Mouse (Mus musculus) bone marrow, adult 2 months (tissue): Measurements from ENCODE around the gene Adh6a. TPM values are rescaled to one million over a fixed set of nuclear protein-coding genes. Genes with fewer than 3 reads are reported as not detected.

Experiments used
- H3K27ac ChIP-seq: fragments of 200-500 bp; 2 replicates; pipeline ENCODE4 v1.5.1; 2012; ENCODE audit warnings: low read depth, mild to moderate bottlenecking, control low read depth, inconsistent platforms, low read length; ENCODE audit not compliant: control insufficient read depth, poor library complexity, insufficient read depth
- H3K4me1 ChIP-seq: fragments of 200-500 bp; 2 replicates; pipeline ENCODE4 v1.6.1; 2011; ENCODE audit warnings: low read length; ENCODE audit not compliant: control insufficient read depth, insufficient read depth
- H3K4me3 ChIP-seq: fragments of 200-500 bp; replicated peaks from 2 replicates; pipeline ENCODE3; 2011; ENCODE audit warnings: mild to moderate bottlenecking, low read depth, low read length, control low read depth; ENCODE audit not compliant: control insufficient read depth
- CTCF ChIP-seq: fragments of 200-500 bp; IDR thresholded peaks from 2 replicates; pipeline ENCODE4 v1.5.1; 2011; ENCODE audit warnings: low read length, control low read depth; ENCODE audit not compliant: control insufficient read depth, insufficient read depth
- POLR2A ChIP-seq: fragments of 200-500 bp; IDR thresholded peaks from 2 replicates; pipeline ENCODE4 v1.6.1; 2011; ENCODE audit warnings: low read depth, mild to moderate bottlenecking, control low read depth, low read length, borderline replicate concordance; ENCODE audit not compliant: control insufficient read depth
- WGBS: fragments of 180-500 bp; shearing (Covaris S2); methylation state at CpG from one replicate; pipeline ENCODE4 v1.1.7; 2018; 5-methylcytosine and 5-hydroxymethylcytosine counted together
- polyA plus RNA-seq: library from polyadenylated mRNA; stranded (reverse); fragments of >200 nt; gene quantifications from 2 replicates; pipeline ENCODE4 v1.2.4, GENCODE M21; 2011; ENCODE audit warnings: low replicate concordance; ENCODE audit not compliant: missing spikeins, insufficient read depth, insufficient read length

Adh6a gene
- polyA plus RNA-seq: not detected in 2 replicates

DNA sequence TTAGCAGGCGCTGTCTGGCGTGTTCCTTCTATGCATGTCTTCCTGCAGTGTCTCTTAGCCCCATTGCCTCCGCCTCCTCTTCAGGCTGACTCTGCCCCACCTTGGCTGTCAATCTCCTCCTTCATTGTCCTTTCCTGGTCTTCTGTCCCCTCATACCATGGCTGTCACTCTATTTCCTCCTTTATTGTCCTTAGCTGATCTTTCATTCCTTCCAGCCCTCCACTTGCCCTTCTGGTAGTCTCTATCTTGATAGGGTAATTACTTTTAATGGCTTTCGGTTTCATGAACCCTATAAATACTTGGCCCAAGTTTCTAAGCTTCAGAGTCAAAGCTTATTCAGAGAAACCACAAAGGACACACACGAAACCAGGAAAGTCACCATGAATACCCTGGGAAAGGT, at the start of gene Adh6a:
Adh6a (plus strand) TSS at position 322 of the 400 bp plus-strand sequence.
- 69% methylated on average over 5 of the region's 5 CpGs for WGBS
- Histone ChIP-seq H3K4me3 (no peak within 1 kb of the TSS), H3K4me1 (no peaks in the 10 kb centered on the region), H3K27ac (no peak within 1 kb of the TSS)
- TF ChIP-seq CTCF: no peak
- no peak for TF ChIP-seq POLR2A

DNA sequence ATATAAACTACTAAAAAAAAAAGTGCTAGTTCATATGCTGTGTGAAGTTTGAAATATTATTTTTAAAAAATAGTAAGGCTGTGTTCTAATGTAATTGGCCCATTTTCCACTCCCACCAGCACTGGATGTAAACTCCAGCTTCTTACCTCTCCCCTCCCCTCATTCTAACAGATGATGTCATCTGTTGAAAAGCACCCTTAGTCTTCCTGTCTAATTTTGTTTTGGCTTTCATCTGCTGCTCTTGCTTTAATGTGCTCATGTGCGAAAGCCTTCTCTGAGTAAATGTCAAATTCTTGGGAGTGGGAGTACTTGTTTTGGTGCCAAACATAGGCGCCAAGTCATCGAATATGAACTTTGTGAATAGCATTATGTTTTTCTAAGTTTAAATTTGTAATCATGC, 48.4 kb upstream of the Adh6a start:
- H3K27ac ChIP-seq: no peak overlapping the region
- 88% methylated on average over 3 of the region's 3 CpGs for WGBS
- no peaks in the 10 kb centered on the region for H3K4me1 ChIP-seq
- TF ChIP-seq POLR2A (no peak), CTCF (no peak)
- no peak overlapping the region for H3K4me3 ChIP-seq

DNA sequence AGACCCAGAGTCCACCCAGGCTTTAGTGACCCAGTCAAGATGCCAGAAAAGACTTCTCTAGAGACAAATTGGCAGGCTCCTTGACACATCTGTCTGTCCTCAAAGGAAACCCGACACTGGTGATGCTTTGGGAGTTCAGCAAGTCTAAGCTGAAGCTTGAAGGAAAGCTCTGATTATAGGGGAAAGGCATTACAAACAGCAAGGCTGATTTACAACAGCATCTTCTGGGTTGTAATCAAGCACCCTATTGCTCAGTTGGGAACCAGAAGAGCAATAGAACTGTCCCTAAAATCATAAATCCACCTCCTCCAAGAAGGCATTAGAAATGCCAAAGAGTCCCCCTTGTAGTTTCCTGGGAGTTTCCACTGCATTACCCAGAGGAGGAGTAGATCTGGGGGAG, 42.6 kb upstream of the Adh6a start:
- 48% methylated on average over 1 of the region's 1 CpGs for WGBS
- H3K4me1 ChIP-seq: no peaks in the 10 kb centered on the region
- no peak overlapping the region for H3K4me3 ChIP-seq
- H3K27ac ChIP-seq: no peak overlapping the region
- TF ChIP-seq POLR2A (no peak), CTCF (no peak)

DNA sequence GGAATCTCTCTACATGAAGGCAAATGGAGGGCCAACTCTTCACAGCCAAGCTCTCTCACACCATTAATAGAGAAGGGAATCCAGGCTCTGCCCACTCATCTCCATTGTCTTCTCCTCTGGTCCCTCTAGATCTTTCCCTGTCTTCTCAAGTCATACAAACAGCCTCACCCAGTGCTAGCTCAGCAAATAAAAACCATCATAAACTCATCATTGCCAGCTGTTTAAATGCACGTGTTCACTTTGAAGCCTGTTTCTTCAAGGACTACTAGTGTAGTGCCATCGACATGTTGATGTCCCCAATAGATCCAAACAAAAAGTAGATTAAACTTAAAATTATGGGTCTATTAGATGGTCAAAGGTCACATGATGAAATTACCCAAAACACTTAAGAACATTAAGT, 41.8 kb upstream of the Adh6a start:
- TF ChIP-seq POLR2A: no peak
- H3K4me1 ChIP-seq: no peaks in the 10 kb centered on the region
- H3K27ac ChIP-seq: no peak overlapping the region
- WGBS: 85% methylated on average over 2 of the region's 2 CpGs
- H3K4me3 ChIP-seq: no peak overlapping the region

DNA sequence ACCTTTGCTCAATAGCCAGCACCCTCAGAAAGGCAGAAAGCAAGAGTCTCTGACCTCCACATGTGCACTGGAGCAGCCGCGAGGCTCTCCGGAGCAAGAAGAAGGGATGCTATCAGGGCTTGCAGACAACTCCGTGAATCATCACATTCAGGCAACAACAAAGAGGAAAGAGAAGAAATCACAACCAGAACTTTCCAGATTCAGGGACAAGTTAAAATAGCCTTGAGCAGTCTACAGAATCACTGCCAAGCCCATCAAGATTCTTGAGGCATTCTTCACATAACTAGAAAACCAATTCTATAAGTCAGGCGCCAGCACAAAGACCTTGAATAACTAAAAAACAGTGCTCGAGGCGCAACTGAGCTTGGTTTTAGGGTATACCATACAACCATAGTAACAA, 40.0 kb upstream of the Adh6a start:
- no peak overlapping the region for H3K27ac ChIP-seq

DNA sequence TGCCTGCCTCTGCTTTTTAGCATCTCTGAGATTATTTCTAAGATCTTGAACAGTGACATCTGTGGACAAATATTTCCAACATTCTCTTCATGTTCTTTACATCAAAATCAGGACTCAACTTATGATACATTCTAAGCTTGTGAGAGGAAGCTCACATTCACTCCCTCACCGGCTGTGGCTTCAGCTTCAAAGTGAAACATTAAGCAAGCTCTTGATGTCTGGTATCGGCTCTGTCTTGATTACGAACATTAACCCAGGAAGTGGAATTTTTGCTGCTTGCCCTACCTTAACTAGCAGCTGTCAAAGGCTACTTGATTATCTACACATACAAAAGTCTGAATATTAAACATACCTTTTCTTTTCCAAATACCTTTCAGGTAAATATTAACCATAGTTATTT, 38.0 kb upstream of the Adh6a start:
- no peak for TF ChIP-seq CTCF
- TF ChIP-seq POLR2A: no peak
- Histone ChIP-seq H3K4me1 (no peaks in the 10 kb centered on the region), H3K27ac (no peak overlapping the region), H3K4me3 (no peak overlapping the region)
- 70% methylated on average over 3 of the region's 3 CpGs for WGBS

More for the DNA sequence above, 40.0 kb upstream of the Adh6a start:
- WGBS: 82% methylated on average over 7 of the region's 7 CpGs
- Histone ChIP-seq H3K4me3 (no peak overlapping the region), H3K4me1 (no peaks in the 10 kb centered on the region)
- no peak for TF ChIP-seq CTCF
- TF ChIP-seq POLR2A: no peak

DNA sequence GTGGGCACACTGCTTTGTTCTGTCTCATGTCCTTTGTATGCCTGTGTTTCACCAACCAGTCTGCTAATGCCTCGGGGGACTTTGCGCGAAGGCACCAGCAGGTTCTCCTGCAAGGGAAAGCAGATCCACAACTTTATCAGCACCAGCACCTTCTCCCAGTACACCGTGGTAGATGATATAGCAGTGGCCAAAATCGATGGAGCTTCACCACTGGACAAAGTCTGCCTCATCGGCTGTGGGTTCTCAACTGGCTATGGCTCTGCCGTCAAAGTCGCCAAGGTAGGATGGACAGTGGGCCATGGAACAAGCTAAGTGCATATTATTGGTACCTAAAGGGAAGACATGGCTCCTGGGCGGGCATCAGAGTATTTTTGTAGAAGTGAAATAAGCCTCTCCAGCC, 30.5 kb upstream of the Adh6a start:
- Histone ChIP-seq H3K27ac (no peak overlapping the region), H3K4me1 (no peaks in the 10 kb centered on the region), H3K4me3 (no peak overlapping the region)
- TF ChIP-seq POLR2A (no peak), CTCF (no peak)
- WGBS: 88% methylated on average over 9 of the region's 9 CpGs

DNA sequence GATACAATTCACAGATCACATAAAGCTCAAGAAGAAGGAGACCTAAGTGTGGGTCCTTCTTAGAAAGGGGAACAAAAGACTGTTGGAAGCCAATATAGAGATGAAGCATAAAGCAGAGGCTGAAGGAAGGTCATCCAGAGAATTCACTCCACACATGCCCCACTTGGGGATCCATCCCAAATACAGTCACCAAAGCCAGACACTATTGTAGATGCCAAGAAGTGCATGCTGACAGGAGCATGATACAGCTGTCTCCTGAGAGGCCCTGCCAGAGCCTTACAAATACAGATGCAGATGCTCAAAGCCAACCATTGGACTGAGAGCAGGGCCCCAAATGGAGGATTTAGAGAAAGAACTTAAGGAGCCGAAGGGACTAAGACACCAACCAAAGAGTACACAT, 29.3 kb upstream of the Adh6a start:
- Histone ChIP-seq H3K27ac (no peak overlapping the region), H3K4me3 (no peak overlapping the region), H3K4me1 (no peaks in the 10 kb centered on the region)
- 78% methylated on average over 1 of the region's 1 CpGs for WGBS
- TF ChIP-seq CTCF (no peak), POLR2A (no peak)

DNA sequence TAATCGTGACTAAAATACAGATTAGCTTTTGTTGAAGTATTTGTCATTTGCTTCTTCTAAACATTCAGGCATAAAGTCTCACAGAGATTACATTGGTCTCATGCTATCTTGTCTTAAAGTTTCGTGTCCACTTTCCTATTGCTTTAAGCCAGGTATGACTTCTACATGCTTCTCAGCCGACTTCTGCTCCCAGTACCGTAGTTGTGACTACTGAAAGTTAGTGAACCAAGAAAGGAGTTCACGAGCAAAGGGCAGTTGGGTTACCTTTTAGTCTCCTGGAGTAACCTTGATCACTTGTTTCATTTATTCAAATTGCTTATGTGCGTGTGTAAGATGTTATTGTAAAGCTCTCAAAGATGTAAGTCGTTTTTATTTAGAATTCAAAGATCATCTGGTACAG, 27.1 kb upstream of the Adh6a start:
- H3K4me3 ChIP-seq: no peak overlapping the region
- H3K27ac ChIP-seq: no peak overlapping the region
- no peak for TF ChIP-seq CTCF
- 82% methylated on average over 7 of the region's 7 CpGs for WGBS
- H3K4me1 ChIP-seq: no peaks in the 10 kb centered on the region

DNA sequence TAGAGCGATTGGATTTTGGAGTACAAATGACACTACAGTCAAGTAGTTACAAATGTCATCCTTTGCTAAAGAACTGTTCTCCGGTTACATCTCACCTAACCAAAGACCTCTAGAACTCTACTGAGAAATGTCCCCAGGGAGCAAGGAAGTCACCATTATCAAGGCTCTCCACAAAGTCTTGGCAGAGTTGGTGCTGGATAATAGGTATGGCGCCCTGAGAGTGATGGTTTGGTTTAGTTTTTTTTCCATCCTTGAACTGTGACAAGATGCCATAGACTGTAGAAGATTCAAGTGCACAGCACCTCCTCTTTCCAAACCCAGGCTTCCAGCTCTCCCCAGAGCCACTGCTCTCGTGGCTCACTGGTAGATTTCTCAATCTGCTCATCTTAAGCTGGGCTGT, 25.4 kb upstream of the Adh6a start:
- no peak overlapping the region for H3K27ac ChIP-seq
- 72% methylated on average over 4 of the region's 4 CpGs for WGBS
- TF ChIP-seq CTCF (no peak), POLR2A (no peak)
- H3K4me3 ChIP-seq: no peak overlapping the region
- no peaks in the 10 kb centered on the region for H3K4me1 ChIP-seq
